ENCODE assay signal across 8 mouse cellular contexts in genomic region chr11:59134373-59134997, GRCm38 (mm10). TPM values are rescaled to one million over a fixed set of nuclear protein-coding genes. Genes with fewer than 3 reads are reported as not detected.
A peak's percentile ranks its signal among the peaks of the same experiment; 100 is the strongest.
DNase-seq lines count a peak whose midpoint lies in the region; ATAC-seq and TF ChIP-seq lines count a peak whose summit lies in the region.

No protein-coding gene starts in this region.

- 5% methylated on average over 34 of the region's 35 CpGs for WGBS in kidney, adult 2 months
- 6% methylated on average over 33 of the region's 35 CpGs for WGBS in forebrain, embryonic 15.5 days
- WGBS in limb, embryonic 11.5 days = 7% methylated on average over 33 of the region's 35 CpGs
- 5% methylated on average over 33 of the region's 35 CpGs for WGBS in neural tube, embryonic 11.5 days

- H3K4me2 ChIP-seq in forebrain, embryonic 15.5 days (replicated peaks) = peak overlapping the region; percentile 9; the same call in 1 of the 2 replicates
- peak overlapping the region; percentile 24; the same call in 1 of the 2 replicates for H3K4me2 ChIP-seq in limb, embryonic 11.5 days (ENCODE audit: low read depth, severe bottlenecking)
- H3K4me2 ChIP-seq in neural tube, embryonic 11.5 days (ENCODE audit: low read depth) = peak overlapping the region; percentile 20; the same call in 1 of the 2 replicates

- DNase-seq in kidney, postnatal 14 days = peak; percentile 16
- no peak for DNase-seq in kidney, adult 2 months
- peak; percentile 24 for DNase-seq in limb, embryonic 11.5 days (ENCODE audit: low spot score)
- no peak for DNase-seq in neural tube, embryonic 11.5 days (ENCODE audit: low spot score)
- no peak for DNase-seq in cerebellum, postnatal 36 days

- H3K4me3 ChIP-seq in kidney, adult 2 months (ENCODE audit: insufficient read depth, low read depth, low read length) = no peak overlapping the region
- H3K4me3 ChIP-seq in forebrain, embryonic 15.5 days = peak overlapping the region; percentile 12; the same call in 1 of the 2 replicates
- H3K4me3 ChIP-seq in limb, embryonic 11.5 days (ENCODE audit: low read depth, low read length) = no peak overlapping the region; the same call in 1 of the 2 replicates
- H3K4me3 ChIP-seq in neural tube, embryonic 11.5 days (ENCODE audit: low read depth, low read length) = peak overlapping the region; percentile 19; the same call in 1 of the 2 replicates

- no peaks in the 10 kb centered on the region for H3K4me1 ChIP-seq in kidney, adult 2 months (ENCODE audit: control insufficient read depth, insufficient read depth, low read length)
- peaks cover 3% of the 10 kb centered on the region; the same call in 1 of the 2 replicates for H3K4me1 ChIP-seq in forebrain, embryonic 15.5 days
- 0 out of 2 replicates have a peak, but pooled peaks cover 3% of the 10 kb centered on the region for H3K4me1 ChIP-seq in limb, embryonic 11.5 days (ENCODE audit: control insufficient read depth, insufficient read depth, low read length)
- H3K4me1 ChIP-seq in neural tube, embryonic 11.5 days (ENCODE audit: control insufficient read depth, insufficient read depth, low read length) = no peaks in the 10 kb centered on the region

- H3K9ac ChIP-seq in forebrain, embryonic 15.5 days (replicated peaks) = no peak overlapping the region
- H3K9ac ChIP-seq in limb, embryonic 11.5 days (ENCODE audit: low read length) = no peak overlapping the region
- H3K9ac ChIP-seq in neural tube, embryonic 11.5 days (ENCODE audit: low read length) = no peak overlapping the region

- no peaks in the 10 kb centered on the region for H3K36me3 ChIP-seq in kidney, adult 2 months (ENCODE audit: control insufficient read depth, insufficient read depth, low read length)
- H3K36me3 ChIP-seq in forebrain, embryonic 15.5 days = no peaks in the 10 kb centered on the region
- H3K36me3 ChIP-seq in limb, embryonic 11.5 days (ENCODE audit: control insufficient read depth, insufficient read depth, low read length) = no peaks in the 10 kb centered on the region
- H3K36me3 ChIP-seq in neural tube, embryonic 11.5 days (ENCODE audit: control insufficient read depth, insufficient read depth, low read length) = no peaks in the 10 kb centered on the region

- no peaks in the 10 kb centered on the region for H3K9me3 ChIP-seq in forebrain, embryonic 15.5 days
- no peaks in the 10 kb centered on the region for H3K9me3 ChIP-seq in limb, embryonic 11.5 days (ENCODE audit: control insufficient read depth, low read length)
- H3K9me3 ChIP-seq in neural tube, embryonic 11.5 days (ENCODE audit: control insufficient read depth, low read length) = no peaks in the 10 kb centered on the region

- no peak for TF ChIP-seq POLR2A in kidney, adult 2 months (IDR thresholded peaks at IDR 0.05; ENCODE audit: low read depth, low read length)

- ATAC-seq in forebrain, embryonic 15.5 days (replicated peaks) = no peak
- peak; percentile 45; the same call in 1 of the 2 replicates for ATAC-seq in limb, embryonic 11.5 days (ENCODE audit: insufficient number of reproducible peaks, low FRiP score, low TSS enrichment, low read depth)
- no peak for ATAC-seq in neural tube, embryonic 11.5 days (ENCODE audit: insufficient read depth, low FRiP score, low TSS enrichment)
- no peak for ATAC-seq in CD4-positive, CD25-positive, alpha-beta regulatory T cell, adult 4 months
- ATAC-seq in inflammation-experienced regulatory T-cells, adult 6 months = no peak

- H3K27me3 ChIP-seq in kidney, adult 2 months (replicated peaks; ENCODE audit: control insufficient read depth, insufficient read depth, low read length) = no peaks in the 10 kb centered on the region; the same call in 1 of the 2 replicates
- H3K27me3 ChIP-seq in forebrain, embryonic 15.5 days = peaks cover 54% of the 10 kb centered on the region
- peaks cover 49% of the 10 kb centered on the region for H3K27me3 ChIP-seq in limb, embryonic 11.5 days (ENCODE audit: control insufficient read depth, insufficient read depth, low read length)
- peaks cover 49% of the 10 kb centered on the region for H3K27me3 ChIP-seq in neural tube, embryonic 11.5 days (ENCODE audit: control insufficient read depth, insufficient read depth, low read length)

- no peak overlapping the region for H3K27ac ChIP-seq in kidney, adult 2 months (ENCODE audit: insufficient read depth, low read depth, low read length)
- no peak overlapping the region for H3K27ac ChIP-seq in forebrain, embryonic 15.5 days (replicated peaks)
- no peak overlapping the region for H3K27ac ChIP-seq in limb, embryonic 11.5 days (replicated peaks; ENCODE audit: low read depth, low read length)
- no peak overlapping the region for H3K27ac ChIP-seq in neural tube, embryonic 11.5 days (ENCODE audit: low read depth, low read length)

- TF ChIP-seq CTCF in kidney, adult 2 months (conservative IDR thresholded peaks at IDR 0.05; ENCODE audit: insufficient read depth, insufficient read length, low read depth, low read length) = no peak

RNA-seq across cellular contexts. Expression of gene Obscn, which starts 1.7 kb away (rescaled TPM):
- polyA plus RNA-seq in kidney, adult 2 months (2012; rRNA removed) = 0.15 and 6.2 TPM in 2 replicates
- polyA plus RNA-seq in forebrain, embryonic 15.5 days (2015; fragmentation: Nextera tagmentation; extraction: Ambion mirVana) = 0.06 and 0.19 TPM in 2 replicates
- 0.08 and 0.18 TPM in 2 replicates for polyA plus RNA-seq in limb, embryonic 11.5 days (2014; fragmentation: Nextera tagmentation; extraction: Ambion mirVana)
- polyA plus RNA-seq in neural tube, embryonic 11.5 days (2014; fragmentation: Nextera tagmentation; extraction: Ambion mirVana) = 0.88 and 1.1 TPM in 2 replicates
- polyA plus RNA-seq in CD4-positive, CD25-positive, alpha-beta regulatory T cell, adult 4 months (2017; shearing (Covaris generic)) = not detected
- polyA plus RNA-seq in inflammation-experienced regulatory T-cells, adult 6 months (2017; shearing (Covaris generic)) = not detected

RNA-seq across cellular contexts. Expression of gene Iba57, which starts 29.1 kb away (rescaled TPM):
- 8.3 and 8.8 TPM in 2 replicates for polyA plus RNA-seq in kidney, adult 2 months (2012; rRNA removed)
- 6.8 and 7.1 TPM in 2 replicates for polyA plus RNA-seq in forebrain, embryonic 15.5 days (2015; fragmentation: Nextera tagmentation; extraction: Ambion mirVana)
- polyA plus RNA-seq in limb, embryonic 11.5 days (2014; fragmentation: Nextera tagmentation; extraction: Ambion mirVana) = 1.5 and 2.1 TPM in 2 replicates
- polyA plus RNA-seq in neural tube, embryonic 11.5 days (2014; fragmentation: Nextera tagmentation; extraction: Ambion mirVana) = 1.7 and 2.6 TPM in 2 replicates
- polyA plus RNA-seq in CD4-positive, CD25-positive, alpha-beta regulatory T cell, adult 4 months (2017; shearing (Covaris generic)) = 1 to 10 TPM; 1.2 to 1.8 TPM
- polyA plus RNA-seq in inflammation-experienced regulatory T-cells, adult 6 months (2017; shearing (Covaris generic)) = 1 to 10 TPM; 1.3 to 1.5 (median 1.4) TPM

RNA-seq across cellular contexts. Expression of gene Gjc2, which starts 48.5 kb away (rescaled TPM):
- polyA plus RNA-seq in kidney, adult 2 months (2012; rRNA removed) = 1.4 and 1.8 TPM in 2 replicates
- polyA plus RNA-seq in forebrain, embryonic 15.5 days (2015; fragmentation: Nextera tagmentation; extraction: Ambion mirVana) = 0.11 and 0.20 TPM in 2 replicates
- 0.15 and 0.20 TPM in 2 replicates for polyA plus RNA-seq in limb, embryonic 11.5 days (2014; fragmentation: Nextera tagmentation; extraction: Ambion mirVana)
- polyA plus RNA-seq in neural tube, embryonic 11.5 days (2014; fragmentation: Nextera tagmentation; extraction: Ambion mirVana) = 0.28 TPM in 1 of 2 replicates, not detected in the other
- not detected for polyA plus RNA-seq in CD4-positive, CD25-positive, alpha-beta regulatory T cell, adult 4 months (2017; shearing (Covaris generic))
- not detected for polyA plus RNA-seq in inflammation-experienced regulatory T-cells, adult 6 months (2017; shearing (Covaris generic))

RNA-seq across cellular contexts. Expression of gene Guk1, which starts 57.5 kb away (rescaled TPM):
- polyA plus RNA-seq in kidney, adult 2 months (2012; rRNA removed) = 137 and 144 TPM in 2 replicates
- 176 and 183 TPM in 2 replicates for polyA plus RNA-seq in forebrain, embryonic 15.5 days (2015; fragmentation: Nextera tagmentation; extraction: Ambion mirVana)
- 136 and 149 TPM in 2 replicates for polyA plus RNA-seq in limb, embryonic 11.5 days (2014; fragmentation: Nextera tagmentation; extraction: Ambion mirVana)
- polyA plus RNA-seq in neural tube, embryonic 11.5 days (2014; fragmentation: Nextera tagmentation; extraction: Ambion mirVana) = 101 and 112 TPM in 2 replicates
- 10 to 100 TPM; 63.6 to 67.4 TPM for polyA plus RNA-seq in CD4-positive, CD25-positive, alpha-beta regulatory T cell, adult 4 months (2017; shearing (Covaris generic))
- polyA plus RNA-seq in inflammation-experienced regulatory T-cells, adult 6 months (2017; shearing (Covaris generic)) = 10 to 100 TPM; 58.6 to 65.6 (median 60.5) TPM

Comparison
In these comparisons a context has a peak if more than half of its experiments do, and no peak if none do; other contexts are left out.
1. DNase-seq: peak in kidney, postnatal 14 days (single experiment) and limb, embryonic 11.5 days (single experiment); none in kidney, adult 2 months (single experiment), neural tube, embryonic 11.5 days (single experiment) and cerebellum, postnatal 36 days (0 of 2).
2. H3K4me3 ChIP-seq: peak in forebrain, embryonic 15.5 days (single experiment) and neural tube, embryonic 11.5 days (single experiment); none in kidney, adult 2 months (single experiment) and limb, embryonic 11.5 days (single experiment).
3. Peak in every context shown above with its lines, with median percentiles within 50 percentile points of each other: H3K4me2 ChIP-seq.